Mouse (Mus musculus) hindbrain, postnatal 0 days (tissue): ENCODE data around the gene Zfp422. TPM values are rescaled to one million over a fixed set of nuclear protein-coding genes. Genes with fewer than 3 reads are reported as not detected.

ENCODE experiments used
- ATAC-seq: fragments of 200-750 bp; cut with Nextera tagmentation; 2 replicates; pipeline ENCODE4 v1.8.0; 2017; ENCODE audit warnings: mild to moderate bottlenecking, moderate TSS enrichment, moderate library complexity
- DNase-seq: peaks from one replicate; pipeline ENCODE4 v3.0.0-alpha.2; 2015; ENCODE audit warnings: low spot score
- H3K27ac ChIP-seq: fragments of 300-500 bp; sonication (generic); 2 replicates; pipeline ENCODE4 v1.5.1; 2014; ENCODE audit warnings: mild to moderate bottlenecking
- H3K27me3 ChIP-seq: fragments of 300-500 bp; sonication (generic); 2 replicates; pipeline ENCODE4 v1.6.1; 2014; ENCODE audit warnings: low read length, mixed read lengths; ENCODE audit not compliant: insufficient read depth
- H3K36me3 ChIP-seq: fragments of 300-500 bp; sonication (generic); 2 replicates; pipeline ENCODE4 v1.6.1; 2014; ENCODE audit warnings: low read length, mixed read lengths; ENCODE audit not compliant: insufficient read depth
- H3K4me1 ChIP-seq: fragments of 300-500 bp; sonication (generic); 2 replicates; pipeline ENCODE4 v1.6.1; 2014; ENCODE audit warnings: antibody characterized with exemption, low read length, mixed read lengths; ENCODE audit not compliant: insufficient read depth
- H3K4me2 ChIP-seq: fragments of 300-500 bp; sonication (generic); 2 replicates; pipeline ENCODE4 v1.6.1; 2014; ENCODE audit warnings: low read depth, mild to moderate bottlenecking, low read length, moderate library complexity, mixed read lengths
- H3K4me3 ChIP-seq: fragments of 300-500 bp; sonication (generic); 2 replicates; pipeline ENCODE4 v1.5.1; 2014; ENCODE audit warnings: low read length
- H3K9ac ChIP-seq: fragments of 300-500 bp; sonication (generic); replicated peaks from 2 replicates; pipeline ENCODE4 v1.6.1; 2014; ENCODE audit warnings: mild to moderate bottlenecking, low read length, moderate library complexity, mixed read lengths
- H3K9me3 ChIP-seq: fragments of 300-500 bp; sonication (generic); 2 replicates; pipeline ENCODE4 v1.6.1; 2016; ENCODE audit warnings: low read length, mixed read lengths
- CTCF ChIP-seq: IDR thresholded peaks from 2 replicates; pipeline ENCODE4 v1.5.1; 2016; ENCODE audit warnings: antibody characterized with exemption, control low read depth, low read depth
- WGBS: fragments of 180-500 bp; shearing (Covaris S2); extraction: QIAGEN DNeasy Blood & Tissue Kit; methylation state at CpG from one replicate; pipeline ENCODE4 v1.1.7; 2014; 5-methylcytosine and 5-hydroxymethylcytosine counted together
- polyA plus RNA-seq: library from polyadenylated mRNA; unstranded; fragments of >200 nt; fragmentation: Nextera tagmentation; extraction: Ambion mirVana; gene quantifications from 2 replicates; pipeline ENCODE4 v1.2.1, GENCODE M21; 2015
- total RNA-seq: library from RNA; depleted of rRNA; stranded (reverse); fragments of >200 nt; gene quantifications from 2 replicates; pipeline ENCODE4 v1.2.3, GENCODE M21; 2014

The Zfp422 gene
- total and polyA plus RNA-seq, 2 experiments from 2014 or later, result 50.8 to 97.1 TPM

GRCm38 (mm10) chr6:116649811-116650210, 21.0 kb upstream of the Zfp422 start:
- no peaks in the 10 kb centered on the region for H3K27me3 ChIP-seq
- WGBS, result 83% methylated on average over 7 of the region's 7 CpGs
- DNase-seq, result no peak
- TF ChIP-seq CTCF, result no peak
- no peaks in the 10 kb centered on the region for H3K9me3 ChIP-seq
- H3K27ac ChIP-seq, result no peak overlapping the region
- H3K4me2 ChIP-seq, result no peak overlapping the region
- no peaks in the 10 kb centered on the region for H3K4me1 ChIP-seq
- H3K9ac ChIP-seq, result no peak overlapping the region
- no peak overlapping the region for H3K4me3 ChIP-seq
- ATAC-seq, result no peak
- no peaks in the 10 kb centered on the region; the same call in 1 of the 2 replicates for H3K36me3 ChIP-seq

- H3K9ac ChIP-seq, result no peak overlapping the region
- no peak overlapping the region for H3K27ac ChIP-seq
- 69% methylated on average over 12 of the region's 12 CpGs for WGBS
- no peak for TF ChIP-seq CTCF
- no peaks in the 10 kb centered on the region for H3K27me3 ChIP-seq
- no peak overlapping the region for H3K4me2 ChIP-seq
- H3K36me3 ChIP-seq, result no peaks in the 10 kb centered on the region; the same call in 1 of the 2 replicates
- H3K4me1 ChIP-seq, result no peaks in the 10 kb centered on the region
- no peak overlapping the region for H3K4me3 ChIP-seq
- no peaks in the 10 kb centered on the region for H3K9me3 ChIP-seq
- no peak for ATAC-seq
- DNase-seq, result no peak
Measured at GRCm38 (mm10) chr6:116647763-116648162, 19.0 kb upstream of the Zfp422 start.

GRCm38 (mm10) chr6:116644335-116644734, 15.5 kb upstream of the Zfp422 start:
- H3K4me1 ChIP-seq, result no peaks in the 10 kb centered on the region
- H3K9ac ChIP-seq, result no peak overlapping the region
- no peaks in the 10 kb centered on the region for H3K27me3 ChIP-seq
- ATAC-seq (no peak), DNase-seq (no peak)
- no peak overlapping the region; the same call in 1 of the 2 replicates for H3K27ac ChIP-seq
- no peaks in the 10 kb centered on the region for H3K9me3 ChIP-seq
- no peak overlapping the region for H3K4me2 ChIP-seq
- WGBS, result 64% methylated on average over 3 of the region's 3 CpGs
- no peak overlapping the region for H3K4me3 ChIP-seq
- TF ChIP-seq CTCF, result no peak
- no peaks in the 10 kb centered on the region; the same call in 1 of the 2 replicates for H3K36me3 ChIP-seq

GRCm38 (mm10) chr6:116643881-116644280, 15.1 kb upstream of the Zfp422 start:
- 49% methylated on average over 4 of the region's 4 CpGs for WGBS
- Histone ChIP-seq H3K9me3 (no peaks in the 10 kb centered on the region), H3K4me1 (no peaks in the 10 kb centered on the region), H3K4me2 (no peak overlapping the region), H3K9ac (no peak overlapping the region), H3K27ac (no peak overlapping the region), H3K36me3 (no peaks in the 10 kb centered on the region; the same call in 1 of the 2 replicates), H3K27me3 (no peaks in the 10 kb centered on the region), H3K4me3 (no peak overlapping the region)
- TF ChIP-seq CTCF, result no peak
- ATAC-seq, result no peak
- no peak for DNase-seq

GRCm38 (mm10) chr6:116642942-116643341, 14.1 kb upstream of the Zfp422 start:
- Histone ChIP-seq H3K36me3 (peaks cover 4% of the 10 kb centered on the region; the same call in 1 of the 2 replicates), H3K9me3 (no peaks in the 10 kb centered on the region), H3K4me3 (no peak overlapping the region), H3K9ac (no peak overlapping the region), H3K4me2 (no peak overlapping the region), H3K4me1 (no peaks in the 10 kb centered on the region), H3K27ac (no peak overlapping the region), H3K27me3 (no peaks in the 10 kb centered on the region)
- ATAC-seq (no peak), DNase-seq (no peak)
- no peak for TF ChIP-seq CTCF
- 92% methylated on average over 11 of the region's 11 CpGs for WGBS

GRCm38 (mm10) chr6:116639663-116640062, 10.9 kb upstream of the Zfp422 start:
- TF ChIP-seq CTCF, result no peak
- WGBS, result 65% methylated on average over 2 of the region's 2 CpGs

GRCm38 (mm10) chr6:116638871-116639270, 10.1 kb upstream of the Zfp422 start:
- H3K27me3 ChIP-seq, result no peaks in the 10 kb centered on the region
- no peak for TF ChIP-seq CTCF
- no peak overlapping the region for H3K4me3 ChIP-seq
- H3K4me2 ChIP-seq, result no peak overlapping the region
- no peak for ATAC-seq
- H3K9ac ChIP-seq, result no peak overlapping the region
- peaks cover 8% of the 10 kb centered on the region; the same call in 1 of the 2 replicates for H3K36me3 ChIP-seq
- DNase-seq, result no peak
- no peaks in the 10 kb centered on the region for H3K9me3 ChIP-seq
- H3K27ac ChIP-seq, result no peak overlapping the region
- 87% methylated on average over 2 of the region's 2 CpGs for WGBS
- H3K4me1 ChIP-seq, result no peaks in the 10 kb centered on the region

More at GRCm38 (mm10) chr6:116639663-116640062, 10.9 kb upstream of the Zfp422 start:
- no peak for DNase-seq
- Histone ChIP-seq H3K4me3 (no peak overlapping the region), H3K27me3 (no peaks in the 10 kb centered on the region), H3K9me3 (no peaks in the 10 kb centered on the region), H3K9ac (no peak overlapping the region), H3K4me2 (no peak overlapping the region), H3K36me3 (peaks cover 8% of the 10 kb centered on the region; the same call in 1 of the 2 replicates), H3K4me1 (no peaks in the 10 kb centered on the region), H3K27ac (no peak overlapping the region)
- ATAC-seq, result no peak
